Mouse (Mus musculus) myocyte (in vitro differentiated cells): ENCODE measurements around the gene AB124611. TPM values are rescaled to one million over a fixed set of nuclear protein-coding genes. Genes with fewer than 3 reads are reported as not detected.

Source experiments
- H3K27me3 ChIP-seq: one replicate; pipeline ENCODE4 v1.6.1; 2011; ENCODE audit not compliant: control insufficient read depth, insufficient read depth, insufficient read length
- H3K36me3 ChIP-seq: one replicate; pipeline ENCODE4 v1.6.1; 2011; ENCODE audit not compliant: control insufficient read depth, insufficient read depth
- H3K4me2 ChIP-seq: one replicate; pipeline ENCODE4 v1.6.1; 2011; ENCODE audit warnings: low read depth, control low read depth
- H3K4me3 ChIP-seq: one replicate; pipeline ENCODE4 v1.5.1; 2011; ENCODE audit warnings: mild to moderate bottlenecking, control low read depth, moderate library complexity
- H3K79me2 ChIP-seq: one replicate; pipeline ENCODE4 v1.6.1; 2011; ENCODE audit not compliant: control insufficient read depth, insufficient read depth
- H3ac ChIP-seq: one replicate; pipeline ENCODE4 v1.6.1; 2011; ENCODE audit not compliant: control insufficient read depth, insufficient read length
- CEBPB ChIP-seq: IDR thresholded peaks from 2 replicates; pipeline ENCODE4 v1.6.1; 2011; ENCODE audit warnings: mild to moderate bottlenecking, moderate library complexity; ENCODE audit not compliant: poor library complexity, insufficient read depth, severe bottlenecking
- E2F4 ChIP-seq: IDR thresholded peaks from one replicate; pipeline ENCODE4 v1.6.1; 2011; ENCODE audit warnings: mild to moderate bottlenecking, control low read depth, moderate library complexity; ENCODE audit not compliant: insufficient read depth
- MAX ChIP-seq: IDR thresholded peaks from one replicate; pipeline ENCODE4 v1.6.1; 2011; ENCODE audit warnings: low read depth, mild to moderate bottlenecking, control low read depth
- MYOD1 ChIP-seq, 3 experiments: IDR thresholded peaks; one replicate each; pipeline ENCODE4 v1.6.1; 2011; ENCODE audit warnings: control low read depth in 2 of 3, low read depth in 2 of 3, mild to moderate bottlenecking in 2 of 3, moderate library complexity in 1 of 3; ENCODE audit not compliant: insufficient read length in 2 of 3, control insufficient read depth in 1 of 3
- MYOG ChIP-seq, 3 experiments: IDR thresholded peaks; one replicate each; pipeline ENCODE4 v1.6.1; 2011; ENCODE audit warnings: control low read depth in 2 of 3, low read depth in 2 of 3, mild to moderate bottlenecking in 2 of 3; ENCODE audit not compliant: insufficient read length in 2 of 3, control insufficient read depth in 1 of 3, insufficient read depth in 1 of 3
- POLR2A ChIP-seq: IDR thresholded peaks from one replicate; pipeline ENCODE4 v1.6.1; 2011; ENCODE audit warnings: low read depth, mild to moderate bottlenecking, control low read depth, moderate library complexity; ENCODE audit not compliant: insufficient read length
- POLR2AphosphoS2 ChIP-seq: IDR thresholded peaks from one replicate; pipeline ENCODE4 v1.6.1; 2011; ENCODE audit warnings: low read depth, control low read depth; ENCODE audit not compliant: insufficient read length
- REST ChIP-seq: IDR thresholded peaks from one replicate; pipeline ENCODE4 v1.6.1; 2011; ENCODE audit warnings: mild to moderate bottlenecking, control low read depth, moderate library complexity; ENCODE audit not compliant: insufficient read depth, insufficient read length
- SRF ChIP-seq: IDR thresholded peaks from one replicate; pipeline ENCODE4 v1.6.1; 2011; ENCODE audit warnings: low read depth; ENCODE audit not compliant: control insufficient read depth, insufficient read length
- TCF12 ChIP-seq: IDR thresholded peaks from one replicate; pipeline ENCODE4 v1.6.1; 2011; ENCODE audit warnings: mild to moderate bottlenecking, control low read depth; ENCODE audit not compliant: poor library complexity, insufficient read depth, severe bottlenecking
- TCF3 ChIP-seq: IDR thresholded peaks from one replicate; pipeline ENCODE4 v1.6.1; 2011; ENCODE audit warnings: low read depth, control low read depth; ENCODE audit not compliant: insufficient read length
- USF1 ChIP-seq: IDR thresholded peaks from one replicate; pipeline ENCODE4 v1.6.1; 2011; ENCODE audit warnings: low read depth, mild to moderate bottlenecking, control low read depth, moderate library complexity
- polyA plus RNA-seq: library from polyadenylated mRNA; unstranded; fragments of >200 nt; fragmentation: generic; extraction: Trizol; gene quantifications from one replicate; pipeline ENCODE4 v1.2.1, GENCODE M21; 2012; ENCODE audit warnings: missing spikeins

Gene AB124611
- polyA plus RNA-seq, 1 experiment: 0.22 TPM

DNA sequence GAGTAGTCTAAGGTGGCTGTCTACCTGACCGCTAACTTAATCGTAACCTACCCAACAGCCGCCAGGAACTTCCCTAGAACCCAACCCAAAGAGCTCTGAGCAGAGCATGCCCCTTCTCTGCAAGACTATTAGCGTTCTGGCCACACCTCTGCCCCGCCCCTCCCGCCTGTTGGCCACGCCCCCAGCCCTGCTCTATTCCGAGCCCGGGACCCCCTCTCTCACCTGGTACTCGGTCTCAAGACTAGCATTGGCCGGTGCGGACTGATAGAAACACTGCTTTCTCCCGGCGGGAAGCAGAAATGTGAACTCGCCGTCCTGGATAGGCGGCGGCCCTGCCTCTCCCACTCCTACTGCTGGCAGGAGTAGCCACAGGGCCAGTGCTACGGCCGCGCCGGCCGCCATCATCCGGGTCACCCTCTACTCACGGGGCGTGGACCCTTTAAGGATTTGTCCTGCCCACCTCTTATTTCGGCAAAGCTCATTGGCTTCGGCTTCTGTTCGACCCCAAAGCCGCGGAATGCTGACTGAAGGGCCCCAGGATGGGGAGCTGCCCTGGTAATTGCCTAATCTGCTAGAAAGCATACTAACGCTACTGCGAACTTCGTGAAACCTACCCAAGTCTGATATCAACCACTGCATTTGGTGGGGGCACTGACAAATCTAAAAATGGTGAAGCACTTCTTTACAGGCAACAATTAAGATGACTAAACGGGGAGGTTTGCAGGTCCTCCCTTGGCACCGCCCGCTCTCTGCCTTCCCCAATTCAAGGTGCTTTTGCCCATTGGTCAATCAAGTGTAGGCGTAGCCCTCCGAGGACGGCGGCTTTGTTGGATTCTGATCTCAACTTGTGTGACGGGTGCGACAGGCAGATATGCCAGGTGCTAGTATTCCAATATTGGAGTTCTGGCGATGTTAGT, 15.9 kb upstream of the AB124611 start, which contains the start of gene Tmed1:
TSS of gene Tmed1 (minus strand) at position 481 of the 917 bp plus-strand sequence.
- no peaks in the 10 kb centered on the region for H3K36me3 ChIP-seq
- H3ac ChIP-seq: peak within 1 kb of the TSS; percentile 11
- peak within 1 kb of the TSS; percentile 53 for H3K4me3 ChIP-seq
- peaks cover 6% of the 10 kb centered on the region for H3K79me2 ChIP-seq
- TF ChIP-seq MYOG (IDR thresholded peaks at IDR 0.05; ENCODE audit: control insufficient read depth in 1 of 3, insufficient read depth in 1 of 3, insufficient read length in 2 of 3, low read depth in 2 of 3): no peak
- TF ChIP-seq SRF: peak; percentile 24
- TF ChIP-seq POLR2AphosphoS2: peak; percentile 91
- TF ChIP-seq MAX: peak; percentile 98
- no peak for TF ChIP-seq MYOD1 (IDR thresholded peaks at IDR 0.05; ENCODE audit: control insufficient read depth in 1 of 3, insufficient read length in 2 of 3, low read depth in 2 of 3)
- TF ChIP-seq CEBPB: no peak
- no peak for TF ChIP-seq TCF12
- TF ChIP-seq REST: no peak
- no peak for TF ChIP-seq TCF3
- peak; percentile 37 for TF ChIP-seq E2F4
- TF ChIP-seq USF1: no peak
- peak; percentile 66 for TF ChIP-seq POLR2A
- H3K4me2 ChIP-seq: peak within 1 kb of the TSS; percentile 96
- no peaks in the 10 kb centered on the region for H3K27me3 ChIP-seq

DNA sequence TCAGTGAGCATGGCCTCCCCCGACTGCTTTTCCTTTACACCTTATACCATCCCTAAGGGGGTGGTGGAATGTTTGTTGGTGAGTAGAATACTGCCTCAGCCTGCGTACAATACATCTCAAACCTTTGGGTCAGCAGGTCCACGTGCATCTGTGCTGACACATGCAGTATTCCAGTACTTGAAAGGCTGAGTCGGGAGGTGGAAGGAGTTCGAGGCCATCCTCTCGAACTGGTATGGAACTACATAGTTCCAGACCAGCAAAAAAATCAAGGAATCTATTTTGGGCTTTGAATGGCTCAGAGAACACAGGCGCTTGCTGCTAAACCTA, 15.3 kb upstream of the AB124611 start:
- H3K36me3 ChIP-seq: no peaks in the 10 kb centered on the region
- peak overlapping the region; percentile 11 for H3ac ChIP-seq
- no peaks in the 10 kb centered on the region for H3K27me3 ChIP-seq
- TF ChIP-seq POLR2A (no peak), MAX (no peak), CEBPB (no peak), E2F4 (no peak), USF1 (no peak), MYOG (IDR thresholded peaks at IDR 0.05; ENCODE audit: control insufficient read depth in 1 of 3, insufficient read depth in 1 of 3, insufficient read length in 2 of 3, low read depth in 2 of 3) (no peak), MYOD1 (IDR thresholded peaks at IDR 0.05; ENCODE audit: control insufficient read depth in 1 of 3, insufficient read length in 2 of 3, low read depth in 2 of 3) (no peak), SRF (no peak), TCF3 (no peak), TCF12 (no peak), POLR2AphosphoS2 (no peak), REST (no peak)
- peak overlapping the region; percentile 96 for H3K4me2 ChIP-seq
- H3K79me2 ChIP-seq: peaks cover 6% of the 10 kb centered on the region
- peak overlapping the region; percentile 53 for H3K4me3 ChIP-seq

DNA sequence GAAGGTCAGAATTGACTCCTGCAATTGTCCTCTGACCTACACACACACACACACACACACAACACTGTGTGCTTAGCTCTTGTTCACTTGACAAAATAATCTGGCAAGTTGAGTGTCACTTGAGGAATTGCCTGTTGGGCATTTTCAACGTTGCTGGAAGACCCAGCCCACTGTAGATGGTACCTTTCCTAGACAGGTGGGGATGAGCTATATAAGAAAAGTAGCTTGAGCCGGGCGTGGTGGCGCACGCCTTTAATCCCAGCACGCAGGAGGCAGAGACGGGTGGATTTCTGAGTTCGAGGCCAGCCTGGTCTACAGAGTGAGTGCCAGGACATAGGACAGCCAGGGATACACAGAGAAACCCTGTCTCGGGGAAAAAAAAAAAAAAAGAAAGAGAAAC, 14.9 kb upstream of the AB124611 start:
- TF ChIP-seq E2F4 (no peak), USF1 (no peak), POLR2A (no peak), POLR2AphosphoS2 (no peak), TCF12 (no peak), MYOD1 (IDR thresholded peaks at IDR 0.05; ENCODE audit: control insufficient read depth in 1 of 3, insufficient read length in 2 of 3, low read depth in 2 of 3) (no peak), CEBPB (no peak), TCF3 (no peak), MAX (no peak), REST (no peak), SRF (no peak), MYOG (IDR thresholded peaks at IDR 0.05; ENCODE audit: control insufficient read depth in 1 of 3, insufficient read depth in 1 of 3, insufficient read length in 2 of 3, low read depth in 2 of 3) (no peak)
- Histone ChIP-seq H3K4me2 (peak overlapping the region; percentile 96), H3K27me3 (no peaks in the 10 kb centered on the region), H3ac (peak overlapping the region; percentile 11), H3K79me2 (peaks cover 6% of the 10 kb centered on the region), H3K4me3 (peak overlapping the region; percentile 53), H3K36me3 (no peaks in the 10 kb centered on the region)

DNA sequence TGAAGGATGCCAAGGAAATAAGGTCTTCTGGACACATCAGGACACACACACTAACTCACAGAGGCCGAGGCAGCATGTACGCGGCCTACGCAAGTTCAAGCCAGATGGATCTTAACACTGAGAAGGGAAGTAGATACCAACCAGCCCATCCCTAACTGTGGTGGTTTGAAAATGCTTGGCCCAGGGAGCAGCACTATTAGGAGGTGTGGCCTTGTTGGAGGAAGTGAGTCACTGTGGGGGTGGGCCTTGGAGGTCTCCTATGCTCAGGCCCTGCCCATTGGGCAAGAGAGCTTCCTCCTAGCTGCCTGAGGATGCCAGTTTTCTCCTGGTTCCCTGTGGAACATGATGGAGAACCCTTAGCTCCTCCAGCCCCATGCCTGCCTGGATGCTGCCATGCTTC, 12.5 kb upstream of the AB124611 start:
- H3K4me3 ChIP-seq: no peak overlapping the region
- no peak overlapping the region for H3ac ChIP-seq
- H3K79me2 ChIP-seq: peaks cover 6% of the 10 kb centered on the region
- H3K27me3 ChIP-seq: no peaks in the 10 kb centered on the region
- TF ChIP-seq MAX (no peak), POLR2A (no peak), E2F4 (no peak)
- no peak overlapping the region for H3K4me2 ChIP-seq
- H3K36me3 ChIP-seq: no peaks in the 10 kb centered on the region
